Mouse (Mus musculus): ENCODE results near the gene Noxo1. TPM values are rescaled to one million over a fixed set of nuclear protein-coding genes. Genes with fewer than 3 reads are reported as not detected.
"Not testable (repeated sequence)": the region's sequence is repeated elsewhere in the genome, so short reads cannot be mapped to it uniquely, and the experiment has no call there.

The Noxo1 gene
- polyA plus RNA-seq, 1 experiment: 6.2 TPM

GRCm38 (mm10) chr17:24677500-24678080, 18.4 kb upstream of the Noxo1 start:
- DNase-seq (ENCODE audit: low read depth): no peak

- no peak for DNase-seq (ENCODE audit: low read depth)
These were observed 9.5 kb upstream of the Noxo1 start for GRCm38 (mm10) chr17:24686514-24686913.

- DNase-seq (ENCODE audit: low read depth): no peak
These were observed 8.9 kb upstream of the Noxo1 start for GRCm38 (mm10) chr17:24687146-24687595.

GRCm38 (mm10) chr17:24687599-24687998, 8.4 kb upstream of the Noxo1 start:
- no peak for DNase-seq (ENCODE audit: low read depth)

- no peak for DNase-seq (ENCODE audit: low read depth)
These were observed 6.6 kb upstream of the Noxo1 start, which contains the start of gene Syngr3 for GRCm38 (mm10) chr17:24689251-24690081. Gene Syngr3 (minus strand): TSS chr17:24689955.

- no peak for DNase-seq (ENCODE audit: low read depth)
These were observed 3.6 kb upstream of the Noxo1 start for GRCm38 (mm10) chr17:24692385-24692784.

DNA sequence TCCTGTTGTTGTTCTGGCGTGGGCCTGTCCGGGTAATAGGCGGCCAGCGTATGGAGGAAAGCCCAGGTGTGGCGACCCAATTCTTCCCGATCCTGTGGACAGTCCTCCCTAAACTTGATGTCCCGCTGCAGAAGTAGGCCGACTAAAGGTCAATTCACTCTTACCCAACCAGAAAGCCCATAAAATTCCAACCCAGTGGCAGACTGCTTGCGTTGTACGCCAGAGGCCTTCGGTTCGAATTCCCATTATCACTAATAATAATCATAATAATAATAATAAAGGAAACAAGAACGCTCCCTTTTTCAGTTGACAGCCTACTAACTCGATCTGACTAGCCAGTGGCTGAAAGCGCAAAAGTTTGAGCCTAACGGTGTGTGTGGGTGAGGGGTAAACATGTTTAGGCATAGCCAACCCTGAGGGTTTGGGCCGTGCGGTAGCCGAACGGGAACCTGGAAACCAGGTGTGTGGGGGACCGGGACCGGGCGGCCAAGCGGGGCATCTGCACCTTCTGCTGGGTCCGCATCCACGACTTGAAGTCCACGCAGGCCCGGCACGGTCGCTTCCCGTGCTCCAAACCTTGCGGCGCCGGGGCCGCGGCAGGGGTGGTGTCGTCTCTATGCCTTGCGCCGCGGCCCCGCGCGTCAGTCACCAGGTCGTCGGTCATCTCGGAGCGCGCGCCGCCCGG, 566 bp upstream of the Noxo1 start:
- DNase-seq (ENCODE audit: low read depth): no peak

- DNase-seq (ENCODE audit: low read depth): no peak
These were observed 2.0 kb downstream of the Noxo1 start for GRCm38 (mm10) chr17:24697985-24698384.

- DNase-seq (ENCODE audit: low read depth): no peak
These were observed 2.7 kb downstream of the Noxo1 start for GRCm38 (mm10) chr17:24698715-24699114.

DNA sequence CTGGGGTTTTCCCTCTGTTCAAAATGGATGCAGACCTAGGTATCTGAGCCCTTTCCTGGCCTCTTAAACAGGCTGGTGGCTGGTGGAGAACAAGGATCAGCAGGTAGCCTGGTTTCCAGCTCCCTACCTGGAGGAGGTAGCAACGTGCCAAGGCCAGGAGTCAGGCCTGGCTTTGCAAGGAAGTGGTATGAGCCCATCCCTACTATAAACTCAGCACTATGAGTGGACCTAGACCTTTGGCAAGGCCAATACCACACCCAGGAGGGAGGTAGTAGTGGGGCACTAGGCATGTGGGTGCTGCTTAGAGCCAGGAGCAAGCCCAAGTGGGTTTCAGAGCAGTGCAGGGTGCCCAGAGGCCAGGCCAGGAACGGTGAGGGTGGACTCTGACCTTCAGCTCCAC, 3.4 kb downstream of the Noxo1 start:
- no peak for DNase-seq (ENCODE audit: low read depth)

- no peak for DNase-seq (ENCODE audit: low read depth)
These were observed 5.2 kb downstream of the Noxo1 start for GRCm38 (mm10) chr17:24701251-24701650.

GRCm38 (mm10) chr17:24705821-24706220, 9.8 kb downstream of the Noxo1 start:
- no peak for DNase-seq (ENCODE audit: low read depth)

DNA sequence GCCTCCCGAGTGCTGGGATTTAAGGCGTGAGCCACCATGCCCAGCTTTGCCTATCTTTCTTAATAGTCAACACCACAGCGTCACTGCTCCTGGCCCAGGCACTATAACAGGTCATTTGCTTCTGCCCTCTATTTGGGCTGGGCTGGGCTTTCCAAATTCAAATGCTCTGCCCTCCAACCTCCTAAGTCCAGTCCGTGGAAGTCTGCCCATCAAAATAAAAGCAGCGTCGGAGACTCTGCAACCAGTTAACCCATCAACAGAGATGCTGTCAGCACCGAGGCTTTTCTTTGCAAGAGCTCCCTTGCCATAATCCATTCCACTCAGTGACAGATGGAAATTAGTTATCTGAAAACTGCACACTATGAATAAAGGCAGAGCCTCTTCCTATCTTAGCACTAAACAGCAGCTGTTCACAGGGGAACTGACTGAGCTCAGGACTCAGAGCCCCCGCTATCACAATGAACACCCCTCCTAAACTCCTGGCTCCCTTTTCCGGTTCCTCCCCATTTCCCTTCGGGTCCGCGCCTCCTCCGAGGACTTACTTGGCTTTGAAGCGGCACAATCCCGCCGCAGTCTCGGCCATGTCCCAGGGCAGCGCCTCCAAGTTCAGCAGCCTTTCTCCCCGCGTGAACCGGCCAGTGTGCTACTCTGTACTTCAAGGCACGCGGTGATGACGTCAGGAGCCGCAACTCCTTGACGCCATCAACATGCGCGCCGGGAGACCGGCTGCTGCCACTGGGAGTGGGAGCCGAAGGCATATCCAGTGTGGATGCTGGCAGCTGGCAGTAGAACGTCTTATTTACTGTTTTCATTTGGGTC, 11.2 kb downstream of the Noxo1 start, which contains the start of gene Tbl3:
Tbl3 (minus strand) TSS at position 679 of the 819 bp plus-strand sequence.
- no peak for DNase-seq (ENCODE audit: low read depth)

- no peak for DNase-seq (ENCODE audit: low read depth)
These were observed 11.9 kb downstream of the Noxo1 start for GRCm38 (mm10) chr17:24707801-24708425.

DNA sequence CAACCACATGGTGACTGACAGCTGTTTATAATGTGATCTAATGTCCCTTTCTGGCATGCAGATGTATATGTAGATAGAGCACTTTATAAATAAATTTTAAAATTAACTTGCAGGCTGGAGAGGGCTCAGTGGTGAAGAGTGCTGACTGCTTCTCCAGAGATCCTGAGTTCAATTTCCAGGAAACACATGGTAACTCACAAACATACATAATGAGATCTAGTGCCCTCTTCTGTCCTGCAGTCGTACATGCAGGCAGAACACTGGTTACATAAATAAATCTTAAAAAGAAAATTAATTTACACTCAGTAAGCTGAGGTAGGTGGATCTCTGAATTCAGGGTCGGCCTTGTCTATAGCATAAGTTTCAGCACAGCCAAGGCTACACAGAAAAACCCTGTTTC, 12.6 kb downstream of the Noxo1 start:
- DNase-seq (ENCODE audit: low read depth): no peak

DNA sequence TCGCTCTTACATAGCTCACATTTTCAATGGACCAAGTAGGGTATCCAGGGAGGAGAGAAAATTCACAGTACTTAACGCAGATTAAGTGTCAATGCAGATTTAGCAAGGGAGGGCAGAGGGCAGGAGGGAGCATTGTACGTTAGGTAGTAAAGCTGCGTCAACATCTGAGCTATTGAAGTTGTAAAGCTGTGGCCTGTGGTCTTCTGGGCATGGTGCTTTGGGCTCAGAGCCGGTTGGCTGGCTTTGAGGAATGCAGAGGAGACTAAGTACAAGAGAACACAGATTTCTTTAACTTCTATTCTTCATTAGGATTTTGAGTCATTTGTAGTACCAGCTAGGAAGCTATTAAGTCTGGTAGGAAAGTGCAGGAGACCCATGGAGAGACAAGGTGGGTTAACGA, 19.5 kb downstream of the Noxo1 start:
- no peak for DNase-seq (ENCODE audit: low read depth)

DNA sequence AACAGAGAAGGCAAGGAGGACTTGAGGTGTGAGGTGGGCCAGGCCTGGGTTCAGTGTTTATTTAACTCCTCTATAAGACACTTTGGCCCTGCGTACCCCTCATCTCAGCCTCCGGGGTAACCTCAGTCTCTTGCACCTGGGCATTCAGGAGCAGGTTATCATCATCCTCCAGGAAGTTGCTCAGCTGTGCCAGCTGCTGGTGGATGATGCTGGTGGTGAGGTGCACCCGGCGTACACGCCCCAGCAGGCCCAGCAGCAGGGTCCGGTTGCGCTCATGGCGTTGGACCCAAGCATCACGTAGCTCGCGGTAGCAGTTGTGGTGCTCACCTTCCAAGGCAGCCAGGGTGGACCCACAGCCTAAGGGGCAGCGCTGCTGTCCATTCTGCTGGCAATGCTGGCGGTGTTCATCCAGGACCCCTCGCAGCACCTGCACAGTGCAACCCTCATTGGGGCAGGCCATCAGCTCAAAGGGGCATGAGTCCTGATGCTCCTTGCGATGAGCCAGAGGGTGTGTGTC, 20.2 kb downstream of the Noxo1 start:
- DNase-seq (ENCODE audit: low read depth): no peak

GRCm38 (mm10) chr17:24717943-24718342, 21.9 kb downstream of the Noxo1 start, which contains the start of the genes Rnf151 and Rps2:
Gene Rnf151 (minus strand): TSS chr17:24718063.
Gene Rps2 (plus strand): TSS chr17:24718116.
- no peak for DNase-seq (ENCODE audit: low read depth)

DNA sequence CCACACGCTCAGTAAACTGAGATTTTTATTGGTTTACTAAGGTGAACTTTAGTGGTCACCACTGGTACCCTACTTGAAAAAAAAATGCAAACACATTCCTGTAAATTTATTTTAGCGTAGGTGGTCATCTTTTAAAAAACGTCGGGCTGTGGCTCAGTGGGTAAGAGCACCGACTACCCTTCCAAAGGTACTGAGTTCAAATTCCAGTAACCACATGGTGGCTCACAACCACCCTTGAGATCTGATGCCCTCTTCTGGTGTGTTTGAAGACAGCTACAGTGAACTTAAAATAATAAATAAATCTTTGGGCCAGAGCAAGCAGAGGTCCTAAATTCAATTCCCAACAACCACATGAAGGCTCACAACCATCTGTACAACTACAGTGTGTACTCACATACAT, 22.9 kb downstream of the Noxo1 start:
- DNase-seq (ENCODE audit: low read depth): not testable (repeated sequence)

- DNase-seq (ENCODE audit: low read depth): no peak
These were observed 23.6 kb downstream of the Noxo1 start for GRCm38 (mm10) chr17:24719494-24720222.
